Mouse (Mus musculus) liver, embryonic 16.5 days (tissue): ENCODE data around the gene Gm20696. TPM values are rescaled to one million over a fixed set of nuclear protein-coding genes. Genes with fewer than 3 reads are reported as not detected.

ENCODE experiments used
- ATAC-seq: fragments of 200-750 bp; cut with Nextera tagmentation; 2 replicates; pipeline ENCODE4 v1.8.0; 2017; ENCODE audit warnings: low read depth, mild to moderate bottlenecking, moderate number of reproducible peaks, moderate library complexity
- H3K27ac ChIP-seq: fragments of 300-500 bp; sonication (generic); 2 replicates; pipeline ENCODE4 v1.5.1; 2014; ENCODE audit warnings: mild to moderate bottlenecking, low read length
- H3K27me3 ChIP-seq: fragments of 300-500 bp; sonication (generic); 2 replicates; pipeline ENCODE4 v1.6.1; 2014; ENCODE audit warnings: low read depth, low read length, mixed read lengths; ENCODE audit not compliant: control insufficient read depth, insufficient read depth
- H3K36me3 ChIP-seq: fragments of 300-500 bp; sonication (generic); 2 replicates; pipeline ENCODE4 v1.6.1; 2014; ENCODE audit warnings: mild to moderate bottlenecking; ENCODE audit not compliant: control insufficient read depth, insufficient read depth
- H3K4me1 ChIP-seq: fragments of 300-500 bp; sonication (generic); 2 replicates; pipeline ENCODE4 v1.6.1; 2014; ENCODE audit warnings: low read depth, low read length, mixed read lengths; ENCODE audit not compliant: control insufficient read depth
- H3K4me2 ChIP-seq: fragments of 300-500 bp; sonication (generic); 2 replicates; pipeline ENCODE4 v1.6.1; 2014; ENCODE audit warnings: low read depth, low read length, mixed read lengths
- H3K4me3 ChIP-seq: fragments of 300-500 bp; sonication (generic); 2 replicates; pipeline ENCODE4 v1.5.1; 2014; ENCODE audit warnings: low read depth, mild to moderate bottlenecking, low read length
- H3K9ac ChIP-seq: fragments of 300-500 bp; sonication (generic); 2 replicates; pipeline ENCODE4 v1.6.1; 2014; ENCODE audit warnings: low read depth, low read length
- H3K9me3 ChIP-seq: fragments of 300-500 bp; sonication (generic); replicated peaks from 2 replicates; pipeline ENCODE4 v1.6.1; 2016; ENCODE audit warnings: low read length; ENCODE audit not compliant: control insufficient read depth
- WGBS: fragments of 180-500 bp; shearing (Covaris S2); extraction: QIAGEN DNeasy Blood & Tissue Kit; methylation state at CpG from one replicate; pipeline ENCODE4 v1.1.7; 2014; ENCODE audit not compliant: insufficient replicate concordance; 5-methylcytosine and 5-hydroxymethylcytosine counted together
- polyA plus RNA-seq: library from polyadenylated mRNA; unstranded; fragments of >200 nt; fragmentation: Nextera tagmentation; extraction: Ambion mirVana; gene quantifications from 2 replicates; pipeline ENCODE4 v1.2.1, GENCODE M21; 2015

The Gm20696 gene
- polyA plus RNA-seq, 1 experiment from 2014 or later: 0.35 TPM

DNA sequence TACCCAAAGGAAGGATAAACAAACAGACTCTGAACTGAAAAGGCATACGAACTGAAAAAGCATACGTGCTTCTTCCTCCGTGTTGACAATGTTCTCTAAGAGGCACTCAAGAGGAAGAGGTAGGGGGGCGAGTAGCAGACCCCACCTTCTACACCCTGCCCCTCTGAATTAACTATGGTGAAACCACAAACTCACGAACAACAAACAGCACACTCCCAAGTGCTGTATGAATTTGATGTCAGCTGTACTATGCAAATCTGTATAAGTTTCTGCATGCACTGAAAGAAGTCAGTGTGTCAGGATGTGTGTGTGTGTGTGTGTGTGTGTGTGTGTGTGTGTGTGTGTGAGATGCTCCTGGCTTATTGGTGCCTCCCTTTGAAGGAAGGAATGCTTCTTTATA lies 271.8 kb downstream of the Gm20696 start:
- no peak overlapping the region for H3K9ac ChIP-seq
- no peaks in the 10 kb centered on the region for H3K27me3 ChIP-seq
- H3K9me3 ChIP-seq: no peaks in the 10 kb centered on the region
- H3K4me1 ChIP-seq: no peaks in the 10 kb centered on the region
- no peak for ATAC-seq
- H3K36me3 ChIP-seq: no peaks in the 10 kb centered on the region
- no peak overlapping the region for H3K27ac ChIP-seq
- no peak overlapping the region for H3K4me3 ChIP-seq
- no peak overlapping the region for H3K4me2 ChIP-seq
- 41% methylated on average over 5 of the region's 5 CpGs for WGBS

DNA sequence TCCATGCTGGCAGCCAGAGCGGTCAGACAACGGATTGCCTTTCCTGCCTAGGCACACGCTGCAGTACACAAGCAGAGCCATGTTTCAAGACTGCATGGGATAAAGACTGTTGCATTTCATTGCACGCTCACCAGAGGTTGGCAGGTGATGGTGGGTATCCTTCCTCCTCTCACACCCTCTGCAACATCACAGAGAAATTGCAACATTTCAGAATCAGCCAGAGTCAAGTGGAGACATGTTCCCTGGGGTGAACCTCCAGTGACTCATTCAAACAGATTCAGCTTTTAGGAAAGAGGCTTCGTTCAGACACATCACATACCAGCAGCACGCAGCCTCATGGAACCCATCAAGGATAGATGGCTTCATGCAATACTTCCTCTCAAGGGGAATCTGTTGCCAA lies 274.1 kb downstream of the Gm20696 start:
- Histone ChIP-seq H3K27ac (no peak overlapping the region), H3K27me3 (no peaks in the 10 kb centered on the region), H3K36me3 (no peaks in the 10 kb centered on the region), H3K9ac (no peak overlapping the region), H3K9me3 (no peaks in the 10 kb centered on the region), H3K4me2 (no peak overlapping the region), H3K4me1 (peaks cover 4% of the 10 kb centered on the region), H3K4me3 (no peak overlapping the region)
- no peak for ATAC-seq
- 80% methylated on average over 6 of the region's 6 CpGs for WGBS

DNA sequence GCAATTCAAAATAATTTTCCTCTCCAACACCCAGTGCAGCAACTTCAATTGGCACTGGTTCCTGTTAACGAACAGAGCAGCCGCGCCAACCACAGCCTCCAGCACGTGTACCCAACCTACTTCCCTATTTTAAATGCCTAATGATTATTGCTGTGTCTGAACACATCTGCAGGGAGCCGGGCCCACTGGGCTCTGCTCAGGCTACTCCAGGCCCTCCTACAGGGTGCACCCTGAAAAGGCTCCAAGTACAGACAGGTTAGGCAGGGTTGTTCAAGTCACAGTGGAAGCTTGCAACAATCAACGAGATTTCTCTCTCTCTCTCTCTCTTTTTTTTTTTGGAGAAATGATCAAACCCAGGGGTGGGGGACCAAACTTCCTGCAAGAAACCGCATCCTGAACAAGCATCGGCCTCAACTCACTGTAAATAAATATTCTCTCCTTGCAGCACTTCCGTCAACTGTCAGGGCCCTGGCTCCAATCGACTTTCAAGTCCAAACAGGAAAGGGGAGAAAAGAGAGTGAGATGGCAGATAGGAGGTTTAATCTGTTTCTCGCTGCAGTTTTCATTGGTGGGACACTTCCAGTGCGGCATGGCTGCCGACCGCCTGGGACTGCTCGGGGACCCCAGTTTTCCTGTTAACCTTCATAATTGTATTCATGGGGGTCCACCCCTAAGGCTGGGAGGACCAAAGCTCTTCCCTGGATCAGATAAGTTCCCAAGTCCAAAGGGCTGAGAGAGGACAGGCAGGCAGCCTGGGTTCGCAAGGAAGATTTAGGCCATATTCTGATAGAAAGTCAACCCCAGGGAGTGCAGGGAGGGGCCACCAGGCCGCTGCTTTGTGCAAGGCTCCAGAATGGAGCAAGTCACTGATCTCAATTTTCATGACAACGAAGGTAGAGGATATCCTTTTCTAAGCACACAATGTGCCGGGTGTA lies 277.6 kb downstream of the Gm20696 start:
- Histone ChIP-seq H3K4me3 (no peak overlapping the region), H3K27me3 (no peaks in the 10 kb centered on the region), H3K4me2 (no peak overlapping the region), H3K9ac (no peak overlapping the region), H3K27ac (peak overlapping the region; percentile 69), H3K36me3 (no peaks in the 10 kb centered on the region), H3K9me3 (no peaks in the 10 kb centered on the region), H3K4me1 (peaks cover 4% of the 10 kb centered on the region)
- WGBS: 24% methylated on average over 19 of the region's 19 CpGs
- peak; percentile 37; the same call in 1 of the 2 replicates for ATAC-seq

DNA sequence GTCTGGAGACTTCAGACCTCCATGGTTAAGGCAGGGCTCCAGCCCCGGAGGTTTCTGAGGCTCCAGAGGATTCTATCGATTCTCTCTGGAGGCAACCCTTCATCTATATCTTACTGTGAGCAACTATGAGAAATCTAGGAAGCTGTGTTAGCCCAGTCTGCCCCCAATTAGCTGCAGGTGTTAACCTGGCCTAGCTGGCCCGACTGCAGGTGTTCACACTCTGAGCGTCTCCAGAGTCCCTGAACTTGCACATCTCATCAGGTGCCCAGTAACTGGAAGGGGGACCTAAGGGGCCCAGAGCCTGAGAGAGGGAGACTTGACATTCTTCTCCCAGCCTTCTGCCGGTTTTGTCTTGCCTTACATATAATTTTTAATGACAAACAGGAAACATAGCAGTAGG lies 278.6 kb downstream of the Gm20696 start:
- Histone ChIP-seq H3K27me3 (no peaks in the 10 kb centered on the region), H3K4me3 (no peak overlapping the region), H3K9me3 (no peaks in the 10 kb centered on the region), H3K4me2 (no peak overlapping the region), H3K36me3 (no peaks in the 10 kb centered on the region), H3K9ac (no peak overlapping the region), H3K4me1 (peaks cover 4% of the 10 kb centered on the region), H3K27ac (peak overlapping the region; percentile 69)
- no peak for ATAC-seq
- WGBS: 36% methylated on average over 5 of the region's 5 CpGs

DNA sequence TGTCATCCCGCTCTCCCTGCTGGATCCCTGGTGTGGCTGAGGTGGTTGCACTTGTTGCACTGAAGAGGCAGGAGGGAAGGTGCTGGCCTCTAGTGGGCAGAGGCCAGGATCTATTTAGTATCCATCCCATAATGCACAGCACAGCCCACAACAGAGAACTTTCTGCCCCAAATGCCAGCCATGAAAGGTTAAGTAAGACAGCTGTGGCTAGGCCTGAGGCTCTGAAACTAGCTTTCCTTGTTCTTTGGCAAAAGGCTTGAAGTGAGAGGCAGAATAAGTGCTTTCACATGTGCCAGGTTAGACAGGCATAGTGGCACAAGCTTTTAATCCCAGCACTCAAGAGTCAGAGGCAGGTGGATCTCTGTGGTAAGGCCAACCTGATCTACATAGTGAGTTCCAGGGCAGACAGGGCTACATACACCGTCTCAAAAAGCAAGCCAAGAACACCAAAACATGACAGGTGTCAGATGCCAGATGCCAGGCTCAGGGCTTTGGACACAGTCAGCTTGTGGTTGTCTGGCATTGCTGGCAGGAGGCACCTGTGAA lies 281.5 kb downstream of the Gm20696 start:
- H3K4me3 ChIP-seq: no peak overlapping the region
- no peak overlapping the region for H3K27ac ChIP-seq
- no peak overlapping the region for H3K9ac ChIP-seq
- no peak overlapping the region for H3K4me2 ChIP-seq
- WGBS: 68% methylated on average over 2 of the region's 2 CpGs
- no peaks in the 10 kb centered on the region for H3K9me3 ChIP-seq
- no peaks in the 10 kb centered on the region for H3K36me3 ChIP-seq
- H3K27me3 ChIP-seq: no peaks in the 10 kb centered on the region
- ATAC-seq: no peak
- peaks cover 4% of the 10 kb centered on the region for H3K4me1 ChIP-seq

GRCm38 (mm10) chr6:99383846-99384472 lies 282.6 kb downstream of the Gm20696 start:
- no peaks in the 10 kb centered on the region for H3K9me3 ChIP-seq
- H3K27ac ChIP-seq: no peak overlapping the region
- H3K36me3 ChIP-seq: no peaks in the 10 kb centered on the region
- no peak overlapping the region for H3K9ac ChIP-seq
- WGBS: 42% methylated on average over 4 of the region's 4 CpGs
- H3K4me3 ChIP-seq: no peak overlapping the region
- no peak overlapping the region for H3K4me2 ChIP-seq
- no peak for ATAC-seq
- H3K27me3 ChIP-seq: no peaks in the 10 kb centered on the region
- H3K4me1 ChIP-seq: no peaks in the 10 kb centered on the region; the same call in 1 of the 2 replicates

DNA sequence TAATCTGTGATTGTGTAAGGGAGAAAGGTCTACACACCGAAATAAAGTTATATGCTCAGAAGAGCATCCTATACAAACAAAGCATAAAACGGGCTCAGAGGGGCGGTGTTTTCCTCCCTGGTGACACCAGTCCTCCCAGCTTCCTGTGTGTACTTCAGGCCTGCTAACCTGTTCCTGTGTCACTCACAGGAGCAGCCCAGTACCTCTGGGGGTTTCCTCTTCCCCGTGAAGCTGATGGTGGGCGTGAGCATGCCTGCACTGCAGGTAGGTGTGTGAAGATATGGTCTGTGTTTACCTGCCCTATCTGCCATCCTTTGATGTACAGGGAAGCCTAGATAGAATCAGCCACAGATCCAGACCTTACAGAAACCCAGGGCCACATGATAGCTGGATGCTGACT lies 286.5 kb downstream of the Gm20696 start:
- no peak for ATAC-seq
- no peaks in the 10 kb centered on the region for H3K9me3 ChIP-seq
- WGBS: 53% methylated on average over 5 of the region's 5 CpGs
- H3K4me1 ChIP-seq: peaks cover 3% of the 10 kb centered on the region; the same call in 1 of the 2 replicates
- no peak overlapping the region for H3K9ac ChIP-seq
- no peaks in the 10 kb centered on the region for H3K36me3 ChIP-seq
- H3K4me3 ChIP-seq: no peak overlapping the region
- H3K27ac ChIP-seq: no peak overlapping the region
- H3K27me3 ChIP-seq: no peaks in the 10 kb centered on the region
- no peak overlapping the region for H3K4me2 ChIP-seq

- Histone ChIP-seq H3K36me3 (no peaks in the 10 kb centered on the region), H3K27me3 (no peaks in the 10 kb centered on the region), H3K9me3 (no peaks in the 10 kb centered on the region), H3K4me1 (peaks cover 3% of the 10 kb centered on the region; the same call in 1 of the 2 replicates), H3K27ac (no peak overlapping the region), H3K4me3 (no peak overlapping the region), H3K9ac (no peak overlapping the region), H3K4me2 (no peak overlapping the region)
- 70% methylated on average over 7 of the region's 7 CpGs for WGBS
- ATAC-seq: 0 out of 2 replicates have a peak, but pooled peaks have one; percentile 19
These were observed 287.4 kb downstream of the Gm20696 start for GRCm38 (mm10) chr6:99378997-99379710.
